Mouse (Mus musculus) liver (tissue): ENCODE measurements around the gene Bglap.

ENCODE experiments used
- DNase-seq: peaks from one replicate; pipeline ENCODE4 v3.0.0-alpha.2; 2020; ENCODE audit warnings: mixed read lengths

The Bglap gene

DNA sequence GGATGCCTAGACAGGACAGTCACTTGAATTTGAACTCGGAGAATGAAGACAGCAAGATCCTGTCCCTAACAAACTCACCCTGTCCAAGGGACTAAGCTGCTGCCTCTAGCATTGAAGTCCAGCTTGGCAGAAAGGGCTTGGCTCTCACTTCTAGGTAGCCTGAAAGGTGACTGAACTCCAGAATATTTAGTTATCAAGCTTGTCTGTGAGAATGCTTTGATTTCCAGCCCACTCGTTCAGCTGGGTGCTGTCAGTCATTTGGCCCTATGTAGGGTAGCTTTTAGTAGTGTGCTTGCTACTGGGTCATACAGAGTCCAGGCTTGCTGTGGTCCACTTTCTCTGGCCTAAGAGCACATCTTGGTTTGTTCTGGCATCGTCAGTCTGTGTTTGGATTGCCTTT, 45.3 kb downstream of the Bglap start:
- DNase-seq = no peak

DNA sequence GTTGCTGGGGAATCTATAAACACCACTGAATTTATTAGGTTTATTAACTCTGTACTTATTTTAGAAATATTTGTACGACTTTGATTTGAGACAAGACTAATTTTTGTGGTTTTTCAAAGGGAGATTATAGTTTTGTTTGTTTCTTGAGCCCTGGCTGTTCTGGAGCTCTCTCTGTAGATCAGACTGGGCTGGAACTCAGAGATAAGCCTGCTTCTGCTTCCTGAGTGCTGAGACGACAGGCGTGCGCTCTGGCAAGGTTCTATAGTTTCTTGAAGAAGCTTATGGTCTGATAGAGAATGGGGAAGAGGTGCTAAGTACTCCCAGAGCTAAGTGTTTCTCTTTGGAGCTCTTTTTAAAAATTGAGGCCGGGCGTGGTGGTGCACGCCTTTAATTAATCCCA, 45.9 kb downstream of the Bglap start:
- DNase-seq = peak; percentile 79

GRCm38 (mm10) chr3:88337367-88338020, 46.8 kb downstream of the Bglap start:
- DNase-seq = peak; percentile 74

DNA sequence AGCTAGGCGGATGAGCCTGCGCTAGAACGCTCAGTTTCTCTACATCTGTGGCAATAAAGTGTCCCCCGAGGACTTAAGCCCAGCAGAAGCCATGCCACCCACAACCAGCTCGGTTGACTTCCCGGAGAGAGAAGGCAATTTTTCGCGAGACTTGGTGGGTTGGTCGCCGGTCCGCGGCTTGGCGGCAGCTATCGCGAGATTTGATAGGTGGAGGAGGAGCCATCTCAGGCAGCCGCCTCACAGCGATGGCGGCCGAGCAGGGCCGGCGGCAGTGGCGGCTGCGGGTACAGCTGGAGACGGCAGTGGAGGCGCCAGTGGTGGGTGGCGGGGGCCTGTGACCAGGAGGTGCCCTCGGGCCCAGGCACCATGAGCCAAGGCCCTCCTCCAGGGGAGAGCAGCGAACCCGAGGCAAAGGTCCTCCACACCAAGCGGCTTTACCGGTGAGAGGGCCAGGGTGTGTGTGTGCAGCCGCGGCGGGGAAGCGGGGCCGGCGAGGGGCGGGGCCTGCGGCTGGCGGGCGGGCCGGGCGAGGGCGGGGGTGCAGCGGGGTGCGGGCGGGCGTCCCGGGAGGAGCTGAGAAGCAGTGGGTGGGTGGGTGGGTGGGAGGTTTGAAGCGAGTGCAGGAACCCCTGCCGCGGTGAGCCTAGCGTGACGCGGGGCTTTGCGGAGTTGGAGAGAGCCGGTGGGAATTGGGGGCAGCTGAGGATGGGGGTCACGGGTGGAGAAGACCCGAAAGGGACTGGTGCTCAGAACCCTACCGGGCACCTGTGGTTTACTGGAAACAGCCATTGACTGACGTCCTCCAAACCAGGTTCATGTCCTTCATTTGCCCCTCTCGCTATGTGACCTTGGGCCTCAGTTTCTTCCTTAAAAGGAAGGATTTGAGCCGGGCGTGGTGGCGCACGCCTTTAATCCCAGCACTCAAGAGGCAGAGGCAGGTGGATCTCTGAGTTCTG, 47.9 kb downstream of the Bglap start, which contains the start of the genes Tmem79 and Smg5:
TSS of gene Tmem79 (minus strand) at position 91 of the 956 bp plus-strand sequence.
TSS of gene Smg5 (plus strand) at position 203 of the 956 bp plus-strand sequence.
- peak; percentile 96 for DNase-seq

- DNase-seq = peak; percentile 47
Observed at GRCm38 (mm10) chr3:88335436-88336053, 48.7 kb downstream of the Bglap start.

GRCm38 (mm10) chr3:88334902-88335435, 49.3 kb downstream of the Bglap start:
- DNase-seq = no peak

DNA sequence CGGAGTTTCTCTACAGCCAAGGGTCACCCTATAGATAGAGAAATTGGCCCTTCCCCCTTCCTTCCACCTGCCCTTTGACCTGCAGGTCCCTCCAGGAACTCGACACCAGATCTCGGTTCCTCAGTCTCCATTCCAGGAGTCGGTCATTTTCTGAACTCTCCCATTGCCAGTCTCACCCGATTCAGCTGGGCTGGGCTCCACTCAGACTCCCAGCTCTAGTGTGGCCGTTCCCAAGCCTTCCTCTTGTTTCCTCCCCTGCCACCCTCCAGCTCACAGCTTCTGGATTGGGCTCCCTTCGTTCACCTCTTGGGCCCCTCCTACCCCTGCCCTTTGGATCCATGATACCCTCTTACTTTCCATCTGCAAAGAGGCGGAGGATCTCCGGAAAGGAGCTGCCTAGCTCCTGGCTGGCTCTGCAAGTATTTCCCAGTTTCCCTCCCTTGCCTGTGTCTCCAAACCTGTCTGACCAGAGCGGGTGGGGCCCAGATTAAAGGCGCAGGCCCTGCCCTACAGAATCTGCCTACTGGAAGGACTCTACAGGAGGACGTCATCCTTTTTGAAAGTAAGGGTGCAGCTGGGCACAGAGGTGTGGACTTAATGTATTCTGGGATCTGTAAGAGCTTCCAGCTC, 50.1 kb downstream of the Bglap start:
- peak; percentile 80 for DNase-seq
